Mouse (Mus musculus) embryonic facial prominence, embryonic 13.5 days (tissue): ENCODE results near the gene Mri1. TPM values are rescaled to one million over a fixed set of nuclear protein-coding genes. Genes with fewer than 3 reads are reported as not detected.
A peak's percentile ranks its signal among the peaks of the same experiment; 100 is the strongest.

Experiments
- ATAC-seq: fragments of 200-750 bp; cut with Nextera tagmentation; 2 replicates; pipeline ENCODE4 v1.8.0; 2017; ENCODE audit warnings: low read depth; ENCODE audit not compliant: insufficient number of reproducible peaks, insufficient read depth, low FRiP score, low TSS enrichment
- H3K27ac ChIP-seq: fragments of 300-500 bp; sonication (generic); 2 replicates; pipeline ENCODE4 v1.5.1; 2015; ENCODE audit warnings: moderate library complexity, mild to moderate bottlenecking, inconsistent platforms
- H3K27me3 ChIP-seq: fragments of 300-500 bp; sonication (generic); 2 replicates; pipeline ENCODE4 v1.6.1; 2015; ENCODE audit warnings: mild to moderate bottlenecking, inconsistent platforms
- H3K36me3 ChIP-seq: fragments of 300-500 bp; sonication (generic); 2 replicates; pipeline ENCODE4 v1.6.1; 2015; ENCODE audit warnings: mild to moderate bottlenecking, inconsistent platforms
- H3K4me1 ChIP-seq: fragments of 300-500 bp; sonication (generic); 2 replicates; pipeline ENCODE4 v1.6.1; 2015; ENCODE audit warnings: inconsistent platforms
- H3K4me2 ChIP-seq: fragments of 300-500 bp; sonication (generic); 2 replicates; pipeline ENCODE4 v1.6.1; 2015; ENCODE audit warnings: moderate library complexity, mild to moderate bottlenecking, inconsistent platforms
- H3K4me3 ChIP-seq: fragments of 300-500 bp; sonication (generic); 2 replicates; pipeline ENCODE4 v1.5.1; 2015; ENCODE audit warnings: mild to moderate bottlenecking, inconsistent platforms
- H3K9ac ChIP-seq: fragments of 300-500 bp; sonication (generic); 2 replicates; pipeline ENCODE4 v1.6.1; 2015; ENCODE audit warnings: mild to moderate bottlenecking, inconsistent platforms
- H3K9me3 ChIP-seq: fragments of 300-500 bp; sonication (generic); 2 replicates; pipeline ENCODE4 v1.6.1; 2016; ENCODE audit warnings: inconsistent platforms
- WGBS: fragments of 180-500 bp; shearing (Covaris S2); methylation state at CpG from one replicate; pipeline ENCODE4 v1.1.7; 2015; ENCODE audit warnings: mixed read lengths; 5-methylcytosine and 5-hydroxymethylcytosine counted together
- microRNA counts: library from miRNA; unstranded; fragments of <30 nt; microRNA quantifications from one replicate; lab custom pipeline; 2016
- microRNA-seq: library from miRNA; unstranded; fragments of <30 nt; microRNA quantifications from one replicate; pipeline ENCODE4, GENCODE M21; 2016
- polyA plus RNA-seq: library from polyadenylated mRNA; unstranded; fragments of >200 nt; fragmentation: Nextera tagmentation; extraction: Ambion mirVana; gene quantifications from 2 replicates; pipeline ENCODE4 v1.2.1, GENCODE M21; 2015

Gene Mri1
- polyA plus RNA-seq, 1 experiment from 2014 or later = 69.8 TPM

GRCm38 (mm10) chr8:84200652-84201544, 56.2 kb downstream of the Mri1 start:
- H3K27me3 ChIP-seq = no peaks in the 10 kb centered on the region
- H3K36me3 ChIP-seq = peaks cover 17% of the 10 kb centered on the region
- peak overlapping the region; percentile 76 for H3K4me3 ChIP-seq
- peak; percentile 10; the same call in 1 of the 2 replicates for ATAC-seq
- H3K27ac ChIP-seq = peak overlapping the region; percentile 99
- no peaks in the 10 kb centered on the region for H3K9me3 ChIP-seq
- H3K4me1 ChIP-seq = peaks cover 70% of the 10 kb centered on the region
- H3K9ac ChIP-seq = peak overlapping the region; percentile 95
- 5% methylated on average over 39 of the region's 70 CpGs for WGBS
- H3K4me2 ChIP-seq = peak overlapping the region; percentile 94

GRCm38 (mm10) chr8:84200126-84200555, 57.0 kb downstream of the Mri1 start:
- peaks cover 9% of the 10 kb centered on the region for H3K36me3 ChIP-seq
- H3K4me1 ChIP-seq = peaks cover 68% of the 10 kb centered on the region
- ATAC-seq = no peak
- peak overlapping the region; percentile 94 for H3K4me2 ChIP-seq
- no peaks in the 10 kb centered on the region for H3K9me3 ChIP-seq
- peak overlapping the region; percentile 99 for H3K27ac ChIP-seq
- WGBS = 19% methylated on average over 8 of the region's 8 CpGs
- H3K9ac ChIP-seq = peak overlapping the region; percentile 95
- peak overlapping the region; percentile 76 for H3K4me3 ChIP-seq
- no peaks in the 10 kb centered on the region for H3K27me3 ChIP-seq

MicroRNAs encoded within 50 kb of the gene (microRNA counts, 519-probe panel; counts per million panel counts)
- microRNA mmu-miR-23a (lab: Ali Mortazavi, UCI) = 4,586 counts per million, percentile 92 among the panel's probes with 10 or more counts
- 5,176 counts per million, percentile 96 among the panel's probes with 10 or more counts for microRNA mmu-miR-27a (lab: Ali Mortazavi, UCI)

Small RNAs within 50 kb of the gene (microRNA-seq; reads per million reads assigned to microRNA genes)
- 18,618 reads per million, percentile 96 among the genes with 10 or more reads in this experiment for gene Mir23a
- not detected for gene Mir24-2
- gene Mir27a = 374 reads per million, percentile 69 among the genes with 10 or more reads in this experiment
- not detected for gene Mir3074-2

Other genes with a start within 250 kb of the Mri1 start
- 0.59 TPM in 1 of 2 replicates, not detected in the other for gene 2210011C24Rik, start 245.2 kb downstream of the Mri1 start, polyA plus RNA-seq
- gene Palm3, start 235.9 kb downstream of the Mri1 start, polyA plus RNA-seq = 6.9 and 8.5 TPM in 2 replicates
- gene Il27ra, start 214.7 kb downstream of the Mri1 start, polyA plus RNA-seq = 0.66 and 1.0 TPM in 2 replicates
- gene Rln3, start 212.3 kb downstream of the Mri1 start, polyA plus RNA-seq = not detected in 2 replicates
- gene Gm10643, start 192.2 kb downstream of the Mri1 start, polyA plus RNA-seq = 1.6 and 2.0 TPM in 2 replicates
- gene Rfx1, start 190.5 kb downstream of the Mri1 start, polyA plus RNA-seq = 8.7 and 10.1 TPM in 2 replicates
- gene Dcaf15, start 152.6 kb downstream of the Mri1 start, polyA plus RNA-seq = 10.8 and 12.2 TPM in 2 replicates
- gene Podnl1, start 131.3 kb downstream of the Mri1 start, polyA plus RNA-seq = 1.6 and 2.0 TPM in 2 replicates
- 28.2 and 30.7 TPM in 2 replicates for gene Cc2d1a, start 109.4 kb downstream of the Mri1 start, polyA plus RNA-seq
- 1.4 and 1.8 TPM in 2 replicates for gene 4930432K21Rik, start 109.3 kb downstream of the Mri1 start, polyA plus RNA-seq
- gene Nanos3, start 72.1 kb downstream of the Mri1 start, polyA plus RNA-seq = 2.9 and 5.2 TPM in 2 replicates
- 19.6 and 22.6 TPM in 2 replicates for gene Zswim4, start 20.3 kb downstream of the Mri1 start, polyA plus RNA-seq
- 318 and 344 TPM in 2 replicates for gene D8Ertd738e, start 7.6 kb downstream of the Mri1 start, polyA plus RNA-seq
- 21.6 and 22.2 TPM in 2 replicates for gene Ccdc130, start 13.1 kb upstream of the Mri1 start, polyA plus RNA-seq
- 10.9 and 12.2 TPM in 2 replicates for gene Cacna1a, start 131.1 kb upstream of the Mri1 start, polyA plus RNA-seq